Mouse (Mus musculus) liver, embryonic 15.5 days (tissue): Measurements from ENCODE around the gene Psmd9. TPM values are rescaled to one million over a fixed set of nuclear protein-coding genes. Genes with fewer than 3 reads are reported as not detected.

Source experiments
- ATAC-seq: fragments of 200-750 bp; cut with Nextera tagmentation; 2 replicates; pipeline ENCODE4 v1.8.0; 2017; ENCODE audit warnings: moderate number of reproducible peaks, mild to moderate bottlenecking, moderate library complexity; ENCODE audit not compliant: insufficient read depth
- H3K27ac ChIP-seq: fragments of 300-500 bp; sonication (generic); replicated peaks from 2 replicates; pipeline ENCODE4 v1.5.1; 2015; ENCODE audit warnings: mild to moderate bottlenecking, inconsistent platforms
- H3K27me3 ChIP-seq: fragments of 300-500 bp; sonication (generic); 2 replicates; pipeline ENCODE4 v1.6.1; 2015; ENCODE audit warnings: mild to moderate bottlenecking, inconsistent platforms
- H3K36me3 ChIP-seq: fragments of 300-500 bp; sonication (generic); replicated peaks from 2 replicates; pipeline ENCODE4 v1.6.1; 2015; ENCODE audit warnings: moderate library complexity, mild to moderate bottlenecking, inconsistent platforms
- H3K4me1 ChIP-seq: fragments of 300-500 bp; sonication (generic); replicated peaks from 2 replicates; pipeline ENCODE4 v1.6.1; 2015; ENCODE audit warnings: inconsistent platforms
- H3K4me2 ChIP-seq: fragments of 300-500 bp; sonication (generic); 2 replicates; pipeline ENCODE4 v1.6.1; 2015; ENCODE audit warnings: moderate library complexity, mild to moderate bottlenecking, inconsistent platforms
- H3K4me3 ChIP-seq: fragments of 300-500 bp; sonication (generic); replicated peaks from 2 replicates; pipeline ENCODE4 v1.5.1; 2015; ENCODE audit warnings: mild to moderate bottlenecking, inconsistent platforms
- H3K9ac ChIP-seq: fragments of 300-500 bp; sonication (generic); 2 replicates; pipeline ENCODE4 v1.6.1; 2015; ENCODE audit warnings: moderate library complexity, mild to moderate bottlenecking, inconsistent platforms
- H3K9me3 ChIP-seq: fragments of 300-500 bp; sonication (generic); replicated peaks from 2 replicates; pipeline ENCODE4 v1.6.1; 2016; ENCODE audit warnings: inconsistent platforms
- WGBS: fragments of 180-500 bp; shearing (Covaris S2); methylation state at CpG from one replicate; pipeline ENCODE4 v1.1.7; 2015; ENCODE audit warnings: mixed read lengths; ENCODE audit not compliant: insufficient replicate concordance; 5-methylcytosine and 5-hydroxymethylcytosine counted together
- polyA plus RNA-seq: library from polyadenylated mRNA; unstranded; fragments of >200 nt; fragmentation: Nextera tagmentation; extraction: Ambion mirVana; gene quantifications from 2 replicates; pipeline ENCODE4 v1.2.1, GENCODE M21; 2015

Gene Psmd9
- polyA plus RNA-seq, 1 experiment from 2014 or later = 70.1 TPM

GRCm38 (mm10) chr5:123288079-123288478, 118.9 kb downstream of the Psmd9 start:
- H3K4me3 ChIP-seq = no peak overlapping the region
- no peaks in the 10 kb centered on the region for H3K9me3 ChIP-seq
- no peaks in the 10 kb centered on the region for H3K36me3 ChIP-seq
- no peak overlapping the region for H3K4me2 ChIP-seq
- H3K27me3 ChIP-seq = no peaks in the 10 kb centered on the region
- no peak overlapping the region for H3K9ac ChIP-seq
- WGBS = 66% methylated on average over 5 of the region's 5 CpGs
- no peaks in the 10 kb centered on the region for H3K4me1 ChIP-seq
- no peak overlapping the region for H3K27ac ChIP-seq
- no peak for ATAC-seq

DNA sequence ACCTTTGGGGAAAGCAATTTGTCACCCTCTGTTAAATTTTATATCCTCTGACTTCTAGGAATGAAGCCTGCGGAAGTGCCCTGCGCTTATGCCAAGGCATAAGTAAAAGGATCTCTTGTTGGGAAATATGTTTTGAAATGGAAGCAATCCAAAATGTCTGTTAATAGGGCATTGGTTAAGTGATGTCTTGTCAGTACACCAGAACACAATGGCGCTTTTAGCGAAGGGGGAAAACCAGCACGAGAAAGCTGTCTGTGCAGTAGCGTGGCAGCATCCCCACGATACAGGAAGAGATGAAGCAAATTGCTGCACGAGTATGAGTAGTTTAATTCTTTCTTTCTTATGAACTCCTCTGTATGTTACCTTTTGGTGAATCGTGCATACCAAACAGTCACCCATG, 125.4 kb downstream of the Psmd9 start:
- no peak overlapping the region for H3K4me3 ChIP-seq
- no peak overlapping the region for H3K27ac ChIP-seq
- no peak overlapping the region for H3K9ac ChIP-seq
- ATAC-seq = no peak
- H3K4me2 ChIP-seq = no peak overlapping the region
- H3K4me1 ChIP-seq = no peaks in the 10 kb centered on the region
- peaks cover 13% of the 10 kb centered on the region; the same call in 1 of the 2 replicates for H3K27me3 ChIP-seq
- H3K36me3 ChIP-seq = no peaks in the 10 kb centered on the region
- no peaks in the 10 kb centered on the region for H3K9me3 ChIP-seq
- WGBS = 69% methylated on average over 9 of the region's 9 CpGs

- H3K9me3 ChIP-seq = no peaks in the 10 kb centered on the region
- no peak overlapping the region for H3K9ac ChIP-seq
- no peak overlapping the region for H3K27ac ChIP-seq
- no peak overlapping the region for H3K4me3 ChIP-seq
- ATAC-seq = no peak
- peaks cover 13% of the 10 kb centered on the region; the same call in 1 of the 2 replicates for H3K27me3 ChIP-seq
- H3K4me1 ChIP-seq = no peaks in the 10 kb centered on the region
- 60% methylated on average over 12 of the region's 12 CpGs for WGBS
- no peak overlapping the region for H3K4me2 ChIP-seq
- H3K36me3 ChIP-seq = no peaks in the 10 kb centered on the region
Observed at GRCm38 (mm10) chr5:123296224-123296806, 127.1 kb downstream of the Psmd9 start.

GRCm38 (mm10) chr5:123296972-123297754, 128.0 kb downstream of the Psmd9 start:
- H3K9me3 ChIP-seq = no peaks in the 10 kb centered on the region
- no peak overlapping the region for H3K4me2 ChIP-seq
- peaks cover 13% of the 10 kb centered on the region; the same call in 1 of the 2 replicates for H3K27me3 ChIP-seq
- no peak overlapping the region for H3K4me3 ChIP-seq
- no peak overlapping the region for H3K27ac ChIP-seq
- H3K9ac ChIP-seq = no peak overlapping the region
- ATAC-seq = no peak
- H3K36me3 ChIP-seq = no peaks in the 10 kb centered on the region
- 56% methylated on average over 23 of the region's 23 CpGs for WGBS
- no peaks in the 10 kb centered on the region for H3K4me1 ChIP-seq

DNA sequence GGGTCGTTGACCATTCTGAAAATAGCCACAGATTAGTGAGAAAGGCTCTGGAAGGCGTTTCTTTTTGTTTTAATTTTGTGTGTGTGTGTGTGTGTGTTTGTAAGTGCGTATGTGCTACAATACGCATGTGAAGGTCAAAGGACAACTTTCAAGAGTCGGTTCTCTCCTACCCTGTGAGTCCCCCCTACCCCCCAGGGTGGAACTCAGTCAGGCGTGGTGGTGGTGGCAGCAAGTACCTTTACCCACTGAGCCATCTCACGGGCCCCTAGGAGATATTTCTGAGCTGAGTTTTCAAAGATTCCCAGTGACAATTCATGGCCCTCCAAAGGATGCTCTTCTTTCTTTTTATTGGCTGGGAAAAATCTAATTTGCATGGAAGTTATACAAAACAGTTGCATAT, 128.6 kb downstream of the Psmd9 start:
- Histone ChIP-seq H3K27me3 (peaks cover 13% of the 10 kb centered on the region; the same call in 1 of the 2 replicates), H3K9ac (no peak overlapping the region), H3K4me1 (no peaks in the 10 kb centered on the region), H3K4me3 (no peak overlapping the region), H3K36me3 (no peaks in the 10 kb centered on the region), H3K27ac (no peak overlapping the region), H3K9me3 (no peaks in the 10 kb centered on the region), H3K4me2 (no peak overlapping the region)
- ATAC-seq = no peak
- 62% methylated on average over 7 of the region's 7 CpGs for WGBS

DNA sequence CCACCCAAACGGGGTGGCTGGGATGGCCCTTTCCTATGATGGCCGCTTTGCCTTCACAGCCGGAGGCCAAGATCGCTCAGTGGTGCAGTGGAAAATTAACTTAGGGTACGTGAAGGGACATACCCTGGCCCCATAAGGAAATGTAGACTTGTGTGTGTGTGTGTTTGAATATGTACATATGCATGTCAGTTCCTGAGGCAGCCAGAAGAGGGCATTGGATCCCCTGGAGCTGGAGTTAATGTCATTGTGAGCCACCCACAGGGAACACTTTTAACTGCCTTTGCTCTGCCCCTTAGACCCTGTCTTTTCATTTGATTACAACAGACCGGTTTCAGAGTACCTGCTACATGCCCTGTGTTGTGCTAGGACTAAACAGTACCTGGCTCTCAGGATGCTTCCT, 129.3 kb downstream of the Psmd9 start:
- Histone ChIP-seq H3K4me2 (no peak overlapping the region), H3K9ac (no peak overlapping the region), H3K27ac (no peak overlapping the region), H3K4me1 (no peaks in the 10 kb centered on the region), H3K4me3 (no peak overlapping the region), H3K9me3 (no peaks in the 10 kb centered on the region), H3K27me3 (peaks cover 13% of the 10 kb centered on the region; the same call in 1 of the 2 replicates), H3K36me3 (no peaks in the 10 kb centered on the region)
- ATAC-seq = no peak
- 73% methylated on average over 6 of the region's 6 CpGs for WGBS

Other genes starting within 250 kb of the Psmd9 start
- 15.0 and 15.6 TPM in 2 replicates for gene Kdm2b, start 179.6 kb upstream of the Psmd9 start, polyA plus RNA-seq
- gene Orai1, start 154.3 kb upstream of the Psmd9 start, polyA plus RNA-seq = 7.8 and 8.3 TPM in 2 replicates
- not detected in 2 replicates for gene Morn3, start 122.4 kb upstream of the Psmd9 start, polyA plus RNA-seq
- gene Tmem120b, start 101.0 kb upstream of the Psmd9 start, polyA plus RNA-seq = 25.8 and 27.0 TPM in 2 replicates
- 1.7 and 2.1 TPM in 2 replicates for gene Rhof, start 36.7 kb upstream of the Psmd9 start, polyA plus RNA-seq
- gene Setd1b, start 27.2 kb upstream of the Psmd9 start, polyA plus RNA-seq = 3.9 and 4.2 TPM in 2 replicates
- 61.7 and 87.5 TPM in 2 replicates for gene Hpd, start 13.3 kb downstream of the Psmd9 start, polyA plus RNA-seq
- gene Wdr66, start 82.7 kb downstream of the Psmd9 start, polyA plus RNA-seq = 0.14 TPM in 1 of 2 replicates, not detected in the other
- 5.6 and 5.9 TPM in 2 replicates for gene Bcl7a, start 174.4 kb downstream of the Psmd9 start, polyA plus RNA-seq
- gene Mlxip, start 225.4 kb downstream of the Psmd9 start, polyA plus RNA-seq = 3.5 and 3.7 TPM in 2 replicates